Mouse (Mus musculus) A20 (cell line): ENCODE results near the gene Phf14.
A peak's percentile ranks its signal among the peaks of the same experiment; 100 is the strongest.
"Not testable (repeated sequence)": the region's sequence is repeated elsewhere in the genome, so short reads cannot be mapped to it uniquely, and the experiment has no call there.

Source experiments
- DNase-seq: peaks from one replicate; pipeline ENCODE4 v3.0.0-alpha.2; 2011; ENCODE audit warnings: low read depth, low spot score

Gene Phf14

DNA sequence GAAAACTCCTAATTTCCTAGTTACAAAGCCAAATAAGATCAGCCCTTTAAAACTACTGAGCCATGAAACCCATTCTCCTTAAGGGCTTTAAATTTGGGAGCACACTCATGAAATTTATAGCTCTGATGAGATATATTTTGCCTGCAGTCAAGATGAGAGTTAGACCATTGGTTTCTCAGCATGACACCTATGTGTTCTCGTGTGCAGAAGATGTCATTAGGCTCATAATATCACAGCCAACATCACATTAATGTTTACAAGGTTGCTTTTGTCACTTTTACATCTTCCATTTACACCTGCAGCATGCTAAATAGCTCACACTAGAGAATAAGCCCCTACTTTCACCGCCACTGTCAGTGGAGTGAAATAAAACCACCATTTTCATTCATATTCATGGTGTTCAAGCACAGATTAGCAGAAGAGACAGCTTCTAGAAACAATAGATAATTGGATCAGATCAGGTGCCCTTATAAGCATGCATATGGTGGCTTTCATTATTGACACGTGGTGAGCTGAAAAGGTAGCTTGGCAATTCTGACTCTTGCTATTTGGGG is 181.9 kb downstream of the Phf14 start:
- no peak for DNase-seq

DNA sequence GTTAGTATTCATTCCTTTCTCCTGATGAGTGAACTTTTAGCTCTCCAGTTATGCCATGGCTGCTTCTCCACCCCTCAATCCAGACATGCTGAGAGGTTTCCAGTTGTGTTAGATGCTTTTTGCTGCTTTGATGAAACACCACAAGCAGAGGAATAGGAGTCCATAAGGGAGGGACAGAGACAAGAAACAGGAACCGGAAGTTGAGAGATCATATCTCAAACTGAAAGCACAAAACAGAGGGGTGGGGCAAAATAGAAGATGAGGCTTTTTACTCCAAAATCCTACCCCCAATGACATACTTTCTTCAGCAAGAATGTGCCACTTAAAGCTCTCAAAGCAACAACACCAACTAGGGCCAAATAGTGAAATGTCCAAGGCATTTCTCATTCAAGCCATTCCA is 188.1 kb downstream of the Phf14 start:
- no peak for DNase-seq

DNA sequence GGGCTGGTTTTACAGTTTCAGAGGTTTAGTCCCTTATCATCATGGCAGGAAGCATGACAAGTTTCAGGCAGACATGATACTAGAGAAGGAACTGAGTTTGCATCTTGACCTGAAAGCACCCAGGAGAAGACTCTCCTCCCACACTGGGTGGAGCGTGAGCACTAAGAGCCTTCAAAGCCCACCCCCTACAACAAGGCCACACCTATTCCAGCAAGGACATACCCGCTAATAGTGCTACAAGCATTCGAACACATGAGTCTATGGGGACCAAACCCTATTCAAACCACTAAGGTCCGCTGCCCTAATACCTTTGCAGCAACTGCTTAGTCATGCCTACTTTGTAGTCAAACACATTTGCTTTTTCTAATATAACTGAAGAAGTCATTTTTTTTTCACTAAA is 189.5 kb downstream of the Phf14 start:
- DNase-seq, result no peak

DNA sequence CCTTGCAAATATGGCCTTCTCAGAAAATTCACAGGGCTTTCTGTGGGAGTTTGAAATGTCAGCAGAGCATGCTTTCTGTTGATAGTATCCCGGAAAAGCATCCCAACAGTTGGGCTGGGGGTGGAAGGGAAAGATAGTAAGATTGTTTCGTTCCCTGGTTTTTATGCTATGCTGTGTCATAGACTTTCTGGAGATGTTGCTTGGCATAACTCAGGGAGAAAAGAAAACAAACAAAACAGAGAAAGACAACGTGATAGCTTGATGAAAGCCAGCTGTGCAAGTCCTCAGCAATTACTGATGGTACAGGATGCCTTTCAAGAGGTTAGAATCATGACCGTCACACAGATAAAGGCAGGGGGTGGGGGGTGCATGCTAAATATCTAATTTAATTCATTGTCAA is 197.5 kb downstream of the Phf14 start:
- no peak for DNase-seq

DNA sequence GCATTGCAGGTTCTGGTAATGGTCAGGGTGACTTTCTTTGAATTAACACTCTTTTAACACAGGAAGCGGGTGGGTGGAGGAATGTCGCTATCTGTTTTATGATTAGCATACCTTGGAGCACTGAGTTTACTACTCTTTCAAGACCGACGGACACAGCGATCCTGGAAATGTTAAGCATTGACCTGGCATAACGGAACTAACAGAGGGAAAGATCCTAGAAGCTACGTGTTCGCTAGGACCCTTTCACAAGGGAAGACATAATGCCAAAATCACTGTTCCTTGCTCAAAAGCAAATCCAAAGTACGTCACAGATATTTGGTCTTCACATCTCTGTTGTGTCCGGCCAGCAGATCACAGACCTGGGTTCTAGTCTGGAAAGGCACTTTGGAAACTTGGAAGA is 199.7 kb downstream of the Phf14 start:
- no peak for DNase-seq

DNA sequence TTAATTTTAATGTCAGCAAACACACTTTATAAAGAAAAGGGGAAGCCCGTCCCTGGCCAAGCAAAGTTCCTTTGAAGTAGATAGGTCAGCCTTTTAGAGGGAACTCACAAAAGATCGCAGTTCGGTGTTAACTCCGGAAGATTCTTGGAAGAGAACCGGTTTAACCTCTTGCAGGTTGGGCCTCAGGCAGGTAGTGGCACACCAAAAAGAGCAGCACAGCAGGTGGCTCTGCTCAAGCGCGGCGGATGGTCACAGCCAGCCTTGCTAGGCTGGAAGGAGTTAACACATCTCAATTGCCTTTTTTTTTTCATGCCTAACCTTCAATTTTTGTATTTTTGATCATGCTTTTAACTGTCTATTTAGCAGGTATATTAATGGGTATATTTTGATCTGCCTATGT is 200.2 kb downstream of the Phf14 start:
- DNase-seq, result peak; percentile 64

DNA sequence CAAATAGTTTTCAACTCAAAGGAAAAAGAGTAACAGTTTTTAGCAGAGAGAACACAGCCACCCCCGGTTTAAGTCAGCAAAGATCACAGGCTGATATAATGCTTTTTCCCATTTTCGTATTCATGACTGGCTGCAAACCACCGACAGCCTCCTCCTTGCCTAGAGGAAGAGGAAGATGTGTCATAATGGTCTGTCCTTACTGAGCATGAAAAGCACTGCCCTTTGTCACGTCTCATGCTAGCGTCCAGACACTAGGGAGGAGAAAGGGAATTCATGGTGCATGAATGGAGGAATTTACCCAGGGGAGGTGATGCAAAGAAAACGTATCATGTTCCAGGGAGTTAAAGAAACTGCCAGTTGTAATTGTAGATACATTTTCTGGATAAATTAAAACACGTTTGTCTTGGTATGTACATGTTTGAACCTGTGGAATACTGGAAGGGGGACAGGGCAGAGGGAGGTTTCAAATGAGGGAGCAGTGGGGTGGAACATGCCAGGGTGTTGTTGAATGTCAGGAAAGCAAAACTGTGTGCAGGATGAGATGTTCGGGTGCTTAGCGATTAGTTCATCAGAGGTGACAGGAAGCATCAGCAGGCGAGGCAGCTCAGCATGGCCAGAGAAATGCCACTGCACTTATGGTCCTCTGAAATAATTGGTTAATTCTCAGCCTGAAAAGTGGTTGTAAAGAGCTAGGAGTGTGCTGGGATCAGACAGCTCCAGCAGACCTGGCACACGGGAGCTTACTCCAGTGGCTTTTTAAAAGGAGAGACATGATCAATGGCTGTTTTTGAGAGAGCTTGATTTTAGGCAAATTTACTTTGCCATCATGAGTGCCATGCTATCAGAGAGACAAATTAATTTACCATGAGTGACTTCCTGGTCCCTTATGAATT is 209.6 kb downstream of the Phf14 start:
- DNase-seq, result no peak

DNA sequence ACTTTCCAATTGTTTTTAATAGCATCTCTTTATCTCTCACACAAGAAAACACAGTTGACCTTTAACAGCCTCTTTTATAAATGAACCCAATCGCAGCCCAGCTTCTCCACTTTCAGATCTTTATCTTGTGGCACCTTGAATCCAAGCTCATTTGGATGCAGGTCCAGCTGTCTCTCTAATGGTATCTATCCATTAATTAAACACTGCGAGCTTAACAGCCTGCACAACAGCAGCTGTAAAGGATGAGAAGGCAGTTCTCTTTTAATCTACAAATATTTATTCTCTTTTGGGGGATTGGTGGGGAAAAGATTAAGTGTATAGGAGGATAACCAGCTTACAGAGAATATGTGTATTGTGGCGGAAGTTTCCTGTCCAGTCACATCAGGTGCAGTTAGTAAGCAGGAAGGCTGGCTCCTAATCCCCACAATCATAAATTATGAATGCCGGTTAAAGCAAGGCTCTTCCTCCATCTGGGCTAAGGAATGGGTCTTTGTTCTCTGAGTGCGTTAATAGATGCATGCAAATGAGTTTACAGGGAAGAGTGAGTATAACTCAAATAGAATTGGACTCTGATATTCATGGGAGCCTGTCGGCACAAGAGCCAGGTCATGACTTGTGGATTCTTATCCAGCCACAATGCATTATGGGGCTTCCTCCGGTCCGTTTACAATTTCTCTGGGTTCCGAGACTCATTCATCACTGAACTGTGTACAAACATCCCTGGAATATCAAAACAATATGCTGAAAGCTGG is 210.4 kb downstream of the Phf14 start:
- DNase-seq, result no peak

DNA sequence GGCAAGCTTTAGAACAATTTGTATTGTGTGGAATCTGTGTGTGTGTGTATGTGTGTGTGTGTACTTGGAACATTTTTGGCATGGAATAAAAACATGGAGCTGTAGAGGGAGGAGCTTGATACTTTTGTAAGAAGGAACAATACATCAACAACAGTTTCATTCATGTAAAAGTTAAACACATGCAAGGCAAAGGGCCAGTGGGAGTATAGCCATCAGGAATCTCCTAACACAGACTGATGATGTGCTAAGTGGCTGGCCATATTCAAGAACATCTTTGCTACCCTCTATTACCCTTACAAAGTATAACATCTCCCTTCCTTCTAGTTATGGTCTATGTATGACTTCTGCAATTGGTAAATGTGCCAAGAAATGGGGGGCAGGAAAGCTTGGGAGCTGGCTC is 215.2 kb downstream of the Phf14 start:
- no peak for DNase-seq

DNA sequence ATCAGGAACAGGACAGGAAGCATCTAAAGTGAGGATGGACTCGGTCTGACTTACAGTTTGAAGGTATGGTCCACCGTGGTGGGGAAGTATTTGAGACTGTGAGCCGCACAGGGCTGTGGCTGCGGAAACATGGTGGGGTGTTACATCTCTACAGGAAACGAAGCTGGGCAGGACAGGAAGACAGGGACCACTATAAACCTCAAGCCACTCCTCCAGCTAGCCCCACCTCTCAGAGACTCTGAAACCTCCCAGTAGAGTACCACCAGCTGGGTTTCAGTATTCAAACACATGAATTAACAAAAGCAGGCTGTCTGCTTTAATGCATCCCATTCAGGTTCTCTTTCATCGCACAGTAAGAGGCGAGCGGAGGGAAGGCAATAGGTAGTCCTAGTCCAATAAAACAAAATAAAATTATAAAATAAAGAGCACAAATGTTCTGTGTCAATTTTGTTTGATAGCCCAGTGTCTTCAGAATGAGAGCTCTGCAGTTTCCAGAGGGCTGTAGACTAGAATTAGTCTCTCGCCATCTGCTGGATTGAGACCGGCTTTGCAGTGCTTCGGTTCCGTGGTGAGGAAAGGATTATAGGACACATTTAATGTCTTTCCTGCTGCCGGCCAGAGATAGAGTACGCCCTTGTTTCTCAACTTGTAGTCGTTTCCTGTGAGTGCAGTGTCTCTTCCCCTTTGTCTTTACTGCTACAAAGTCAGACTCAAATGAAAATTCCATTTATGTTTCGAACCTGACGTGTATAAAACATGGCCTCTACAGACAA is 217.6 kb downstream of the Phf14 start:
- peak; percentile 82 for DNase-seq

DNA sequence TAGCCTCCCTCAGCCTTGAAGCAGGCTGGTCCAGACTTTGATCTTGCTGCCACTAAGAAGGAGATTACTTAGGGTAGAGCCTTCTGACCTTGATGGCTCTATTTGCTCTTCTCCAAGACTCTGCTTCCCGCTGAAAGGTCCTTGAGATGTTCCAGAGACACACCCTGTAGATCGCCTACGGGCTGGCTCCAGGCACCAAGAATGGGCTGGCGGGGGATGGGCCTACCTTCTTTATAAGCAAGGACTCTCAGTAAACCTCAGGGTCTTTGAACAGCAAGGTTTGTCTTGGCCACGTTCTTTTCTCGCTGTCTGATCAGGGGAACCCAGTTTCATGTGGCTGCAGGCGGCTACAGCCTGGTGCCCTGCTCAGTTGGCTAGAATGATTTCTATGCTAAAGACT is 219.0 kb downstream of the Phf14 start:
- DNase-seq, result not testable (repeated sequence)

DNA sequence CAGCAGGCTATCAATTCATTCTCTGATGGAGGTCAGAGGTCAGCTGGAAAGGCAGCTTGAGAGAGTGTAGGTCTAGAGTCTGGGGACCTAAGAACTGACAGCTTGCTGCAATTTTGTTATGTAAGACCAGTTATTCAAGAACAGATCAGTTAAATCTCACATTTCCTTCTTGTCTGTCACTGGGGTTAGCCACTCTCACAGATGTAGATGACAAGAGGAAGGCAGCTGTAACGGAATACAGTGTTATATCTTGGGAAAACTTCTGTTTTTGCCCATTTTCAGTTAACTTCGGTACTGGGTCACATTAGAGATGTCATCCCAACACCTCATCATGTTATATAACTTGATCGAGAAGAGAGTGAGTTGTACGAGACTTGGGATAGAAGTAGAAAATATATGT is 219.7 kb downstream of the Phf14 start:
- no peak for DNase-seq
